Mouse (Mus musculus) ovary, adult 2 months (tissue): Measurements from ENCODE around the gene Bmpr1b. TPM values are rescaled to one million over a fixed set of nuclear protein-coding genes. Genes with fewer than 3 reads are reported as not detected.

Experiments used
- polyA plus RNA-seq: library from polyadenylated mRNA; depleted of rRNA; stranded (reverse); fragments of >200 nt; gene quantifications from 2 replicates; pipeline ENCODE4 v1.2.3, GENCODE M21; 2012; rRNA removed

Gene Bmpr1b
- polyA plus RNA-seq = 5.3 and 6.6 TPM in 2 replicates

GRCm38 (mm10) chr3:142168863-142169521, at the start of gene Bmpr1b:
Bmpr1b (minus strand) TSS chr3:142169425.

Other genes starting within 250 kb of the Bmpr1b start
- gene Pdlim5, start 226.3 kb upstream of the Bmpr1b start, polyA plus RNA-seq = 40.4 and 54.2 TPM in 2 replicates